Mouse (Mus musculus) left cerebral cortex, postnatal 10 days (tissue): ENCODE results near the gene Nup93. TPM values are rescaled to one million over a fixed set of nuclear protein-coding genes. Genes with fewer than 3 reads are reported as not detected.
A peak's percentile ranks its signal among the peaks of the same experiment; 100 is the strongest.
"Not testable (repeated sequence)": the region's sequence is repeated elsewhere in the genome, so short reads cannot be mapped to it uniquely, and the experiment has no call there.

Source experiments
- DNase-seq, 2 experiments: peaks; one replicate each; pipeline ENCODE4 v3.0.0; 2021 to 2022; ENCODE audit warnings: low spot score in 2 of 2, mixed read lengths in 1 of 2; ENCODE audit errors: extremely low spot score in 1 of 2
- intact Hi-C: fragments of 180-260 bp; cut with DNase I; formaldehyde crosslinking; loops from one replicate; pipeline ENCODE4 v1.15.1; 2025
- total RNA-seq, 2 experiments: library from RNA; stranded (reverse); gene quantifications; 2 replicates each; pipeline ENCODE4 v1.2.3; 2021

The Nup93 gene
- total RNA-seq, result 10 to 100 TPM; 49.1 to 51.0 TPM

GRCm38 (mm10) chr8:94214252-94215173 is at the start of gene Nup93:
Gene Nup93, plus strand, starts transcription at chr8:94214564.
- peak; percentile 97 to 99 for DNase-seq
- intact Hi-C loops, result loop anchor here (5.0 kb wide), 1 partner anchor 58 kb away; no protein-coding TSS in a partner anchor

- intact Hi-C loops, result loop anchor here (5.0 kb wide), 1 partner anchor 37 kb away; no protein-coding TSS in a partner anchor
- DNase-seq, result not testable (repeated sequence)
These were observed 48.6 kb upstream of the Nup93 start for GRCm38 (mm10) chr8:94165772-94166171.

- intact Hi-C loops, result loop anchor here (5.0 kb wide), 1 partner anchor 35 kb away; no protein-coding TSS in a partner anchor
- DNase-seq, result peak; percentile 83 to 88
These were observed 47.1 kb upstream of the Nup93 start for GRCm38 (mm10) chr8:94167244-94167643.

GRCm38 (mm10) chr8:94169547-94169946 is 44.8 kb upstream of the Nup93 start:
- no peak for DNase-seq
- intact Hi-C loops, result loop anchor here (5.0 kb wide), 1 partner anchor 33 kb away; no protein-coding TSS in a partner anchor

- intact Hi-C loops, result no loop called here
- DNase-seq, result peak in 1 of 2 experiments; percentile 56
These were observed 43.0 kb upstream of the Nup93 start for GRCm38 (mm10) chr8:94171321-94171755.

- intact Hi-C loops, result no loop called here
- peak in 1 of 2 experiments; percentile 90 for DNase-seq
These were observed 42.1 kb upstream of the Nup93 start, which contains the start of gene Mt2 for GRCm38 (mm10) chr8:94172075-94172808. Gene Mt2, plus strand, starts transcription at chr8:94172664.

GRCm38 (mm10) chr8:94172809-94173732 is 41.3 kb upstream of the Nup93 start:
- peak in 1 of 2 experiments; percentile 43 for DNase-seq
- intact Hi-C loops, result no loop called here

- DNase-seq, result no peak
- intact Hi-C loops, result no loop called here
These were observed 40.4 kb upstream of the Nup93 start for GRCm38 (mm10) chr8:94173848-94174403.

- intact Hi-C loops, result no loop called here
- DNase-seq, result no peak
These were observed 39.6 kb upstream of the Nup93 start for GRCm38 (mm10) chr8:94174619-94175213.

GRCm38 (mm10) chr8:94177716-94178390 is 36.5 kb upstream of the Nup93 start:
- DNase-seq, result no peak
- intact Hi-C loops, result no loop called here

- peak; percentile 79 to 95 for DNase-seq
- intact Hi-C loops, result no loop called here
These were observed 35.3 kb upstream of the Nup93 start, which contains the start of gene Mt1 for GRCm38 (mm10) chr8:94178857-94179712. Gene Mt1, plus strand, starts transcription at chr8:94179082.

- intact Hi-C loops, result no loop called here
- no peak for DNase-seq
These were observed 34.4 kb upstream of the Nup93 start for GRCm38 (mm10) chr8:94179713-94180560.

GRCm38 (mm10) chr8:94180561-94180908 is 33.8 kb upstream of the Nup93 start:
- DNase-seq, result no peak
- intact Hi-C loops, result no loop called here

GRCm38 (mm10) chr8:94182055-94182929 is 32.1 kb upstream of the Nup93 start:
- no peak for DNase-seq
- intact Hi-C loops, result no loop called here

GRCm38 (mm10) chr8:94183117-94183516 is 31.2 kb upstream of the Nup93 start:
- DNase-seq, result peak in 1 of 2 experiments; percentile 84
- intact Hi-C loops, result no loop called here
